Mouse (Mus musculus): ENCODE data around the gene Hoxa7. TPM values are rescaled to one million over a fixed set of nuclear protein-coding genes. Genes with fewer than 3 reads are reported as not detected.

The Hoxa7 gene
- total and polyA plus RNA-seq, 3 experiments, result 0.17 TPM; not detected in 2

DNA sequence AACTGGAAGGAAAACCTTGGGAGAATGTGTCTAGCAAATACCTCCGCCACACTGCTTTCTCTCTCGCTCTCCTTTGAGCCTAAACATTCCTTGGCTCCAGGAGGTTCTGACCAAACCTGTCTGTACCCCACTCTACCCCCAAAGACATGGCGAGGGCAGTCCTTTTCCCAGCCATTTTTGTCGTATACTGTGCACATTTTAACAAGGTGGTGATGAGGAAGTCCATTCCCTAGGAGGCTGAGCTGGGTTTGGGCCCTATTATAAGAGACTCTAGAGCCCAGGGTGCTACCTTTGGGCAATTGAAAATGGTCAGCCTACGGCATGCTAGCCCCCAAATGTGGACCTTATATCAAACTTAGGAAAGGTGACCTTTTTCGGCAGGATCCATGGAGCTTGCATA, 14.2 kb upstream of the Hoxa7 start:
- Histone ChIP-seq H3K79me2 (ENCODE audit: control insufficient read depth, insufficient read depth, low read length, poor library complexity) (no peaks in the 10 kb centered on the region), H3K27me3 (ENCODE audit: control insufficient read depth in 1 of 2, insufficient read depth in 2 of 2, low read length in 2 of 2) (no peaks in the 10 kb centered on the region), H3K4me3 (ENCODE audit: control insufficient read depth in 1 of 2, insufficient read depth in 1 of 2, low read depth in 2 of 2, low read length in 2 of 2) (no peak overlapping the region), H3K9ac (ENCODE audit: control insufficient read depth, low read depth, low read length, poor library complexity, severe bottlenecking) (no peak overlapping the region), H3K9me3 (replicated peaks; ENCODE audit: insufficient read depth, low read length) (no peaks in the 10 kb centered on the region), H3K4me1 (ENCODE audit: control insufficient read depth in 1 of 2, insufficient read depth in 2 of 2, low read length in 2 of 2) (no peaks in the 10 kb centered on the region), H3K27ac (ENCODE audit: control insufficient read depth, low read depth, low read length) (no peak overlapping the region), H3K36me3 (ENCODE audit: control insufficient read depth in 1 of 2, insufficient read depth in 2 of 2, low read length in 2 of 2) (no peaks in the 10 kb centered on the region)
- no peak for DNase-seq (ENCODE audit: low read depth, low spot score)
- TF ChIP-seq ZC3H11A (IDR thresholded peaks at IDR 0.05; ENCODE audit: low read depth, low read length) (no peak), USF1 (IDR thresholded peaks at IDR 0.05; ENCODE audit: low read depth, low read length) (no peak), CHD1 (IDR thresholded peaks at IDR 0.05; ENCODE audit: low read depth, low read length) (no peak), EP300 (IDR thresholded peaks at IDR 0.05; ENCODE audit: low read depth in 1 of 2, low read length in 2 of 2) (no peak), USF2 (IDR thresholded peaks at IDR 0.05; ENCODE audit: borderline replicate concordance in 1 of 2, insufficient read depth in 1 of 2, low read depth in 1 of 2, low read length in 2 of 2) (no peak), SIN3A (IDR thresholded peaks at IDR 0.05; ENCODE audit: low read length) (no peak), ZMIZ1 (IDR thresholded peaks at IDR 0.05; ENCODE audit: low read depth, low read length) (no peak), BHLHE40 (IDR thresholded peaks at IDR 0.05; ENCODE audit: borderline replicate concordance, low read depth, low read length) (no peak), NRF1 (IDR thresholded peaks at IDR 0.05; ENCODE audit: insufficient read depth, low read depth, low read length, poor library complexity, severe bottlenecking) (no peak), KAT2A (conservative IDR thresholded peaks at IDR 0.05; ENCODE audit: low read depth, low read length) (no peak), HCFC1 (IDR thresholded peaks at IDR 0.05; ENCODE audit: low read depth, low read length) (no peak), UBTF (IDR thresholded peaks at IDR 0.05; ENCODE audit: borderline replicate concordance, insufficient read depth, low read depth, low read length) (no peak), ZKSCAN1 (IDR thresholded peaks at IDR 0.05; ENCODE audit: low read depth, low read length) (no peak), TAL1 (IDR thresholded peaks at IDR 0.05; ENCODE audit: low read length) (no peak), POLR2A (IDR thresholded peaks at IDR 0.05; ENCODE audit: control insufficient read depth in 1 of 2, insufficient read depth in 1 of 2, low read depth in 1 of 2, low read length in 2 of 2, poor library complexity in 1 of 2) (no peak), ZNF384 (IDR thresholded peaks at IDR 0.05; ENCODE audit: low read depth, low read length) (no peak), POLR2AphosphoS2 (IDR thresholded peaks at IDR 0.05; ENCODE audit: low read length) (no peak)

DNA sequence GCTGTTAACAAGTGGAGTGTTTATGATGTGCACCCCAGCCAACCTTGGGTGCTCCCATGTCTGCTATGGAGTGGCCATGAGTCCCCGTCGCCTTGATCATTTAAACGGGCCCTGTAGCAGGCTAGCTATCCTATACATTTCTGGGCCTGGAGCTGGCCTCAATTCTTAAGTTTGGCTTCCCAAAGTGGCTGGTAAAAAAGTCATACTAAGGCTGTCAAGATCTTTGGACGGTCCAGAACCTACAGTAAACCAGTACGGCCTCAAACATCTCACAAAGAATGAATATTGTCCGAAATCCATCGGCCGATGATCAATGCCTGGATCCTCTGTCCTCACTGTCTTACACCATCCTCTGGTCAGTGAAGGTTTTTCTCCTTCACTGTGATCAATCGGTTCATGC, 13.6 kb upstream of the Hoxa7 start:
- Histone ChIP-seq H3K9me3 (replicated peaks; ENCODE audit: insufficient read depth, low read length) (no peaks in the 10 kb centered on the region), H3K36me3 (ENCODE audit: control insufficient read depth in 1 of 2, insufficient read depth in 2 of 2, low read length in 2 of 2) (no peaks in the 10 kb centered on the region), H3K27me3 (ENCODE audit: control insufficient read depth in 1 of 2, insufficient read depth in 2 of 2, low read length in 2 of 2) (no peaks in the 10 kb centered on the region), H3K79me2 (ENCODE audit: control insufficient read depth, insufficient read depth, low read length, poor library complexity) (no peaks in the 10 kb centered on the region), H3K9ac (ENCODE audit: control insufficient read depth, low read depth, low read length, poor library complexity, severe bottlenecking) (no peak overlapping the region), H3K4me1 (ENCODE audit: control insufficient read depth in 1 of 2, insufficient read depth in 2 of 2, low read length in 2 of 2) (no peaks in the 10 kb centered on the region), H3K27ac (ENCODE audit: control insufficient read depth, low read depth, low read length) (no peak overlapping the region), H3K4me3 (ENCODE audit: control insufficient read depth in 1 of 2, insufficient read depth in 1 of 2, low read depth in 2 of 2, low read length in 2 of 2) (no peak overlapping the region)
- no peak for DNase-seq (ENCODE audit: low read depth, low spot score)
- TF ChIP-seq MYB (IDR thresholded peaks at IDR 0.05; ENCODE audit: low read depth, low read length) (no peak), ELF1 (IDR thresholded peaks at IDR 0.05; ENCODE audit: low read depth, low read length) (no peak), SIN3A (IDR thresholded peaks at IDR 0.05; ENCODE audit: low read length) (no peak), MAX (IDR thresholded peaks at IDR 0.05; ENCODE audit: low read length) (no peak), GABPA (IDR thresholded peaks at IDR 0.05; ENCODE audit: low read depth, low read length) (no peak), TAL1 (IDR thresholded peaks at IDR 0.05; ENCODE audit: low read length) (no peak), RCOR1 (IDR thresholded peaks at IDR 0.05; ENCODE audit: low read depth, low read length) (no peak), MXI1 (IDR thresholded peaks at IDR 0.05; ENCODE audit: low read depth, low read length) (no peak), MAFK (IDR thresholded peaks at IDR 0.05; ENCODE audit: borderline replicate concordance, low read depth, low read length) (no peak), USF2 (IDR thresholded peaks at IDR 0.05; ENCODE audit: borderline replicate concordance in 1 of 2, insufficient read depth in 1 of 2, low read depth in 1 of 2, low read length in 2 of 2) (no peak), NELFE (IDR thresholded peaks at IDR 0.05; ENCODE audit: low read depth, low read length) (no peak)
